Mouse (Mus musculus) liver, embryonic 14.5 days (tissue): ENCODE data around the gene Rab3d. TPM values are rescaled to one million over a fixed set of nuclear protein-coding genes. Genes with fewer than 3 reads are reported as not detected.
"Not testable (repeated sequence)": the region's sequence is repeated elsewhere in the genome, so short reads cannot be mapped to it uniquely, and the experiment has no call there.

Experiments
- ATAC-seq: fragments of 200-750 bp; cut with Nextera tagmentation; 2 replicates; pipeline ENCODE4 v1.8.0; 2017; ENCODE audit warnings: moderate number of reproducible peaks, mild to moderate bottlenecking, moderate library complexity; ENCODE audit not compliant: insufficient read depth
- DNase-seq, 3 experiments: peaks; one replicate each; pipeline ENCODE4 v3.0.0-alpha.2; 2012 to 2013; ENCODE audit warnings: low read depth in 3 of 3, low spot score in 3 of 3
- H3K27ac ChIP-seq: fragments of 300-500 bp; sonication (generic); 2 replicates; pipeline ENCODE4 v1.5.1; 2014; ENCODE audit warnings: moderate library complexity, mild to moderate bottlenecking, control low read depth, inconsistent platforms
- H3K27me3 ChIP-seq: fragments of 300-500 bp; sonication (generic); 2 replicates; pipeline ENCODE4 v1.6.1; 2014; ENCODE audit warnings: mild to moderate bottlenecking, low read length, moderate library complexity; ENCODE audit not compliant: control insufficient read depth, insufficient read depth
- H3K36me3 ChIP-seq: fragments of 300-500 bp; sonication (generic); replicated peaks from 2 replicates; pipeline ENCODE4 v1.6.1; 2014; ENCODE audit warnings: low read depth; ENCODE audit not compliant: control insufficient read depth, insufficient read depth
- H3K4me1 ChIP-seq, 2 experiments: fragments of 200-500 bp in 1 of 2; fragments of 300-500 bp in 1 of 2; sonication (generic) in 1 of 2; replicated peaks; 2 replicates each; pipeline ENCODE4 v1.6.1; 2012 to 2014; ENCODE audit warnings: antibody characterized with exemption in 1 of 2, inconsistent platforms in 1 of 2, low read length in 1 of 2; ENCODE audit not compliant: control insufficient read depth in 2 of 2, insufficient read depth in 2 of 2
- H3K4me2 ChIP-seq: fragments of 300-500 bp; sonication (generic); 2 replicates; pipeline ENCODE4 v1.6.1; 2014; ENCODE audit warnings: low read depth, mild to moderate bottlenecking, control low read depth, moderate library complexity
- H3K4me3 ChIP-seq, 2 experiments: fragments of 200-500 bp in 1 of 2; fragments of 300-500 bp in 1 of 2; sonication (generic) in 1 of 2; 2 replicates each; pipeline ENCODE4 v1.5.1; 2012 to 2014; ENCODE audit warnings: low read depth in 2 of 2, low read length in 2 of 2, mild to moderate bottlenecking in 2 of 2, control low read depth in 1 of 2, inconsistent platforms in 1 of 2, moderate library complexity in 1 of 2; ENCODE audit not compliant: insufficient read depth in 1 of 2
- H3K9ac ChIP-seq: fragments of 300-500 bp; sonication (generic); replicated peaks from 2 replicates; pipeline ENCODE4 v1.6.1; 2014; ENCODE audit warnings: mild to moderate bottlenecking, control low read depth, moderate library complexity
- H3K9me3 ChIP-seq: fragments of 300-500 bp; sonication (generic); 2 replicates; pipeline ENCODE4 v1.6.1; 2016; ENCODE audit warnings: low read length, mixed read lengths; ENCODE audit not compliant: control insufficient read depth
- CTCF ChIP-seq: IDR thresholded peaks from 2 replicates; pipeline ENCODE4 v1.5.1; 2016; ENCODE audit warnings: antibody characterized with exemption, low read depth, control low read depth
- EP300 ChIP-seq: IDR thresholded peaks from 2 replicates; pipeline ENCODE4 v1.6.1; 2016; ENCODE audit warnings: antibody characterized with exemption, low read depth
- WGBS: fragments of 180-500 bp; shearing (Covaris S2); extraction: QIAGEN DNeasy Blood & Tissue Kit; methylation state at CpG from one replicate; pipeline ENCODE4 v1.1.7; 2014; ENCODE audit not compliant: insufficient replicate concordance; 5-methylcytosine and 5-hydroxymethylcytosine counted together
- polyA plus RNA-seq, 2 experiments: library from polyadenylated mRNA; depleted of rRNA in 1 of 2; stranded (reverse) in 1 of 2; unstranded in 1 of 2; fragments of >200 nt; fragmentation: Nextera tagmentation in 1 of 2; extraction: Ambion mirVana in 1 of 2; gene quantifications; 2 replicates each; pipeline versions ENCODE4 v1.2.1 to v1.2.3; 2012 to 2014

Rab3d gene
- polyA plus RNA-seq, 2 experiments: 6.4 to 6.7 TPM

DNA sequence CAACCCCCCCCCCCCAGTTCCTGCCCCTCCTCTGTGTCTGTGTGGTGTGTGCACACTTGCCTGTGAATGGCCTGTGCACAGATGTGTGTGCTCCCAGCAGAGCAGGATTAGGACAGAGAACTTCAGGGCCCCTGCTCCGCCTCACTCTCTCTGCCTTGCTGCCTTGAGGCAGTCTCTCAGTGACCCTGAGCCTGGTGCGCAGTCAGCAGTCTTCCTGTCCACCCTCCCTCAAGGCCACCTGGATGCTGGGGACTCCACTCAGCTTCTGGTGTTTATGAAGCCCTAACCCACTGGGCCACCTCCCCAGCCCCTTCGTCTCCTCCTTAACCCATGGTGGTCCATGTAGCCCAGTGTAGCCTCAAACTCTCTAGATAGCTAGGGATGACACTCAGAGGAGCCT lies 50.3 kb downstream of the Rab3d start:
- Histone ChIP-seq H3K4me1 (no peaks in the 10 kb centered on the region; a peak in 1 of 4 replicates), H3K36me3 (no peaks in the 10 kb centered on the region), H3K9ac (no peak overlapping the region), H3K27me3 (no peaks in the 10 kb centered on the region), H3K4me3 (no peak overlapping the region), H3K27ac (no peak overlapping the region), H3K9me3 (no peaks in the 10 kb centered on the region), H3K4me2 (no peak overlapping the region)
- no peak for ATAC-seq
- 74% methylated on average over 3 of the region's 3 CpGs for WGBS
- no peak for TF ChIP-seq CTCF
- TF ChIP-seq EP300: no peak
- DNase-seq: no peak

DNA sequence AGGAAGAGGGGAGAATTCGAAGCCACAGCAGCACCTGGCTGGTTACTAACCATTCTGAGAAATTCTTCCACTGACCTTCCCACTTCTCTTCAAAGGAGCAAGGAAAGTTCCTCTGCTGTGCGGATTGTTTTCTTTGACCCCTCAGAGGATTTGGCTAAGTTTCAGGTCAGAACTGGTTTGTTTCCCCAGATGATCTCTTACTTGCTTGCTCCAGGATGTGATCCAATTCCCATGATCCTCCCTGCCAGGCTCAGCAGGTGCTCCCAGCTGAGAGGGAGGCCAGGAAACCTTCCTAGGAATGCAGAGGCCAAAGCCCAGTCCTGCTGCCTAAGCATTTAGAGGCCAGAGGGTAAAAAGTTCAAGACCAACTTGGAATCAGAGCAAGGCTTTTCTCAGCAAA lies 51.4 kb downstream of the Rab3d start:
- no peak for ATAC-seq
- no peak overlapping the region for H3K9ac ChIP-seq
- H3K4me2 ChIP-seq: no peak overlapping the region
- H3K27me3 ChIP-seq: no peaks in the 10 kb centered on the region
- no peak for DNase-seq
- H3K4me1 ChIP-seq: no peaks in the 10 kb centered on the region; a peak in 1 of 4 replicates
- H3K36me3 ChIP-seq: no peaks in the 10 kb centered on the region
- H3K4me3 ChIP-seq: no peak overlapping the region
- TF ChIP-seq EP300 (no peak), CTCF (no peak)
- 48% methylated on average over 2 of the region's 2 CpGs for WGBS
- H3K9me3 ChIP-seq: no peaks in the 10 kb centered on the region
- no peak overlapping the region for H3K27ac ChIP-seq

DNA sequence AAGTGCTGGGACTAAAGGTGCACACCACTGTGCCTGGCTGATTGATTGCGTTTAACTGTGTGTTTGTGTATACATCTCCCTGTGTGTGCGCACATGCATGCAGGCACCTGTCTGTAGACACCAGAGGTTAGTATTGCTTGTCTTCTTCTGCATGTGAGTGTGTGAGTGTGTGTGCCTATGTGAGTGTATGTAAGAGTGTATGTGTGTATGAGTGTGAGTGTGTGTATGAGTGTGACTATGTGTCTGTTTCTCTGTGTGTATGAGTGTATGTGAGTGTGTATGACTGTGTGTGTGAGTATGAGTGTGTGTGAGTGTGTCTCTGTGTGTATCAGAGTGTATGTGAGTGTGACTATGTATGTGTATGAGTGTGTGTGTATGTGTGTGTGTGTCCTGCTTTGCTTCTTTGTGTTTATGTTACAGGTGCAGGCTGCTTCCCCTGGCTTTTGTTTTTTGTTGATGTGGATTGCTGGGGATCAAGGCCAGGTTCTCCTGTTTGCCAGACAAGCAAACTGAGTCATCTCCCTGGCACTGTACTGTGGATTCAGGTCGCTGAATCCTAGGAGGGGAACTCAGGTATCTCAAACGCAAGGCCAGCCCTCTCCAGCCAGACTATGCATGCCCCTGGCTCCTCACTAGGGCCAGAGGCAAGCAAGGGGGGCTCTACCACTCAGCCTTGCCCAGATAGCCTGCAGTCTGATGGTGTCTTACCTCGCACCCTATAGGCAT lies 52.2 kb downstream of the Rab3d start:
- H3K4me1 ChIP-seq: no peaks in the 10 kb centered on the region; a peak in 1 of 4 replicates
- H3K36me3 ChIP-seq: no peaks in the 10 kb centered on the region
- ATAC-seq (no peak), DNase-seq (no peak)
- H3K9me3 ChIP-seq: no peaks in the 10 kb centered on the region
- no peak overlapping the region for H3K4me3 ChIP-seq
- no peak overlapping the region for H3K9ac ChIP-seq
- 48% methylated on average over 5 of the region's 5 CpGs for WGBS
- no peaks in the 10 kb centered on the region for H3K27me3 ChIP-seq
- no peak overlapping the region for H3K4me2 ChIP-seq
- no peak overlapping the region for H3K27ac ChIP-seq
- TF ChIP-seq CTCF: no peak
- TF ChIP-seq EP300: no peak

DNA sequence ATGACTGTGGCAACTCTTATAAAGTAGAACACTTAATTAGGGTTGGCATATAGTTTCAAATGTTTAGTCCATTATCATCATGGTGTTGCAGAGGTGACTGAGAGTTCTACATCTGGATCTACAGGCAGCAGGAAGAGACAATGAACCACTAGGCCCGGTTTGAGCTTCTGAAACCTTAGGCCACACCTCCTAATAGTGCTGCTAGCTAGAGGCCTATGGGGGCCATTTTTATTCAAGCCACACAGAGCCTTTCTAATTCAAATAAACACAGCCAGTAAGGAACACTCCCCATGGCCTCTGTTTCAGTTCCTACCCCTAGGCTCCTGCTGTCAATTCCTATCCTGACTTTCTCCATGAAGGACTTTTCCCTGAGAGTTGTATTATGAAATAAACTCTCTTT lies 55.8 kb downstream of the Rab3d start:
- H3K27ac ChIP-seq: no peak overlapping the region
- H3K9me3 ChIP-seq: no peaks in the 10 kb centered on the region
- H3K9ac ChIP-seq: no peak overlapping the region
- H3K4me2 ChIP-seq: no peak overlapping the region
- no peak overlapping the region for H3K4me3 ChIP-seq
- no peaks in the 10 kb centered on the region for H3K4me1 ChIP-seq
- H3K27me3 ChIP-seq: no peaks in the 10 kb centered on the region
- H3K36me3 ChIP-seq: no peaks in the 10 kb centered on the region
- 52% methylated on average over 1 of the region's 1 CpGs for WGBS
- no peak for TF ChIP-seq EP300
- no peak for TF ChIP-seq CTCF
- ATAC-seq (no peak), DNase-seq (no peak)

DNA sequence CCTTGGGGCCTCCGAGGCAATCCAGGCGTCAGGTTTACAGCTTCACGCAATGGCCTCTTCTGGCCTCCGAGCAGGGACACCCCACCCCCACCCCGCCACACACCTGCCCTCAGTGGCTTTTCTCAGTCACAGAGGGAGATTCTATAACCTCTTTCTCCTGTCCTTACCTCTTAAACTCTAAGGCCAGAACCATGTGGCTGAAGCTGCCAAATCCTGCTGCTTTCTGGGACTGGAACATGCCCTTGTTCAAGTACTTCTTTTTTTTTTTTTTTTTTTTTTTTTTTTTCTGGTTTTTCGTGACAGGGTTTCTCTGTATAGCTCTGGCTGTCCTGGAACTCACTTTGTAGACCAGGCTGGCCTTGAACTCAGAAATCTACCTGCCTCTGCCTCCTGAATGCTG lies 57.6 kb downstream of the Rab3d start:
- not testable (repeated sequence) for H3K27me3 ChIP-seq, H3K9ac ChIP-seq, ATAC-seq, H3K36me3 ChIP-seq, DNase-seq, H3K4me2 ChIP-seq, H3K4me1 ChIP-seq, H3K4me3 ChIP-seq, H3K9me3 ChIP-seq, H3K27ac ChIP-seq
- WGBS: 63% methylated on average over 6 of the region's 6 CpGs
